Mouse (Mus musculus) midbrain, postnatal 0 days (tissue): ENCODE measurements around the gene Arhgap44. TPM values are rescaled to one million over a fixed set of nuclear protein-coding genes. Genes with fewer than 3 reads are reported as not detected.

Experiments used
- ATAC-seq: fragments of 200-750 bp; cut with Nextera tagmentation; 2 replicates; pipeline ENCODE4 v1.8.0; 2017; ENCODE audit warnings: moderate number of reproducible peaks, mild to moderate bottlenecking, moderate TSS enrichment, moderate library complexity; ENCODE audit not compliant: low FRiP score
- DNase-seq: peaks from one replicate; pipeline ENCODE4 v3.0.0-alpha.2; 2015; ENCODE audit warnings: low spot score
- H3K27ac ChIP-seq: fragments of 300-500 bp; sonication (generic); 2 replicates; pipeline ENCODE4 v1.5.1; 2014; ENCODE audit warnings: low read depth, mild to moderate bottlenecking, low read length, mixed read lengths
- H3K27me3 ChIP-seq: fragments of 300-500 bp; sonication (generic); 2 replicates; pipeline ENCODE4 v1.6.1; 2014; ENCODE audit warnings: low read length, control low read depth, mixed read lengths; ENCODE audit not compliant: insufficient read depth
- H3K36me3 ChIP-seq: fragments of 300-500 bp; sonication (generic); 2 replicates; pipeline ENCODE4 v1.6.1; 2014; ENCODE audit warnings: low read length, control low read depth, mixed read lengths; ENCODE audit not compliant: insufficient read depth
- H3K4me1 ChIP-seq: fragments of 300-500 bp; sonication (generic); 2 replicates; pipeline ENCODE4 v1.6.1; 2014; ENCODE audit warnings: mild to moderate bottlenecking, control low read depth, antibody characterized with exemption, low read length, mixed read lengths; ENCODE audit not compliant: insufficient read depth
- H3K4me2 ChIP-seq: fragments of 300-500 bp; sonication (generic); 2 replicates; pipeline ENCODE4 v1.6.1; 2014; ENCODE audit warnings: low read depth, mild to moderate bottlenecking, low read length, mixed read lengths; ENCODE audit not compliant: poor library complexity, severe bottlenecking
- H3K4me3 ChIP-seq: fragments of 300-500 bp; sonication (generic); 2 replicates; pipeline ENCODE4 v1.5.1; 2014; ENCODE audit warnings: low read depth, mild to moderate bottlenecking, low read length, moderate library complexity
- H3K9ac ChIP-seq: fragments of 300-500 bp; sonication (generic); replicated peaks from 2 replicates; pipeline ENCODE4 v1.6.1; 2014; ENCODE audit warnings: mild to moderate bottlenecking, low read length, moderate library complexity, mixed read lengths; ENCODE audit not compliant: poor library complexity, severe bottlenecking
- H3K9me3 ChIP-seq: fragments of 300-500 bp; sonication (generic); 2 replicates; pipeline ENCODE4 v1.6.1; 2016; ENCODE audit warnings: low read length, control low read depth
- CTCF ChIP-seq: IDR thresholded peaks from 2 replicates; pipeline ENCODE4 v1.5.1; 2016; ENCODE audit warnings: antibody characterized with exemption, mild to moderate bottlenecking
- WGBS: fragments of 180-500 bp; shearing (Covaris S2); extraction: QIAGEN DNeasy Blood & Tissue Kit; methylation state at CpG from one replicate; pipeline ENCODE4 v1.1.7; 2014; 5-methylcytosine and 5-hydroxymethylcytosine counted together
- polyA plus RNA-seq: library from polyadenylated mRNA; unstranded; fragments of >200 nt; fragmentation: Nextera tagmentation; extraction: Ambion mirVana; gene quantifications from 2 replicates; pipeline ENCODE4 v1.2.1, GENCODE M21; 2015
- total RNA-seq: library from RNA; depleted of rRNA; stranded (reverse); fragments of >200 nt; gene quantifications from 2 replicates; pipeline ENCODE4 v1.2.3, GENCODE M21; 2014

Gene Arhgap44
- total and polyA plus RNA-seq, 2 experiments from 2014 or later, result 20.8 to 39.4 TPM

GRCm38 (mm10) chr11:65115811-65116210 is 47.0 kb downstream of the Arhgap44 start:
- no peaks in the 10 kb centered on the region for H3K36me3 ChIP-seq
- H3K27me3 ChIP-seq, result no peaks in the 10 kb centered on the region
- no peak for TF ChIP-seq CTCF
- H3K4me2 ChIP-seq, result no peak overlapping the region
- no peak overlapping the region for H3K9ac ChIP-seq
- ATAC-seq, result no peak
- no peak overlapping the region for H3K27ac ChIP-seq
- H3K9me3 ChIP-seq, result no peaks in the 10 kb centered on the region
- WGBS, result 83% methylated on average over 6 of the region's 6 CpGs
- no peaks in the 10 kb centered on the region for H3K4me1 ChIP-seq
- no peak for DNase-seq
- H3K4me3 ChIP-seq, result no peak overlapping the region

GRCm38 (mm10) chr11:65112086-65112485 is 50.7 kb downstream of the Arhgap44 start:
- 38% methylated on average over 4 of the region's 4 CpGs for WGBS
- TF ChIP-seq CTCF, result no peak
- Histone ChIP-seq H3K27ac (no peak overlapping the region), H3K4me3 (no peak overlapping the region), H3K9ac (no peak overlapping the region), H3K4me2 (no peak overlapping the region), H3K27me3 (no peaks in the 10 kb centered on the region), H3K36me3 (no peaks in the 10 kb centered on the region), H3K4me1 (0 out of 2 replicates have a peak, but pooled peaks cover 4% of the 10 kb centered on the region), H3K9me3 (no peaks in the 10 kb centered on the region)
- no peak for DNase-seq
- ATAC-seq, result no peak

- TF ChIP-seq CTCF, result no peak
- 54% methylated on average over 5 of the region's 5 CpGs for WGBS
- no peaks in the 10 kb centered on the region for H3K9me3 ChIP-seq
- no peak overlapping the region; the same call in 1 of the 2 replicates for H3K4me2 ChIP-seq
- H3K27me3 ChIP-seq, result no peaks in the 10 kb centered on the region
- no peaks in the 10 kb centered on the region for H3K36me3 ChIP-seq
- no peak overlapping the region for H3K27ac ChIP-seq
- ATAC-seq (no peak; the same call in 1 of the 2 replicates), DNase-seq (no peak)
- H3K4me1 ChIP-seq, result 0 out of 2 replicates have a peak, but pooled peaks cover 4% of the 10 kb centered on the region
- no peak overlapping the region for H3K4me3 ChIP-seq
- H3K9ac ChIP-seq, result no peak overlapping the region
Observed at GRCm38 (mm10) chr11:65111651-65112050, 51.1 kb downstream of the Arhgap44 start.

- H3K4me1 ChIP-seq, result 0 out of 2 replicates have a peak, but pooled peaks cover 4% of the 10 kb centered on the region
- no peak for ATAC-seq
- H3K4me2 ChIP-seq, result no peak overlapping the region
- no peak overlapping the region for H3K9ac ChIP-seq
- no peak overlapping the region for H3K4me3 ChIP-seq
- WGBS, result 40% methylated on average over 10 of the region's 10 CpGs
- H3K27me3 ChIP-seq, result no peaks in the 10 kb centered on the region
- TF ChIP-seq CTCF, result no peak
- no peaks in the 10 kb centered on the region for H3K9me3 ChIP-seq
- no peak for DNase-seq
- H3K36me3 ChIP-seq, result no peaks in the 10 kb centered on the region
- H3K27ac ChIP-seq, result no peak overlapping the region
Observed at GRCm38 (mm10) chr11:65110058-65110457, 52.7 kb downstream of the Arhgap44 start.

GRCm38 (mm10) chr11:65107734-65108171 is 55.0 kb downstream of the Arhgap44 start:
- no peak overlapping the region for H3K4me2 ChIP-seq
- H3K27me3 ChIP-seq, result no peaks in the 10 kb centered on the region
- H3K36me3 ChIP-seq, result no peaks in the 10 kb centered on the region
- peak; percentile 45 for TF ChIP-seq CTCF
- no peak overlapping the region for H3K27ac ChIP-seq
- H3K4me1 ChIP-seq, result 0 out of 2 replicates have a peak, but pooled peaks cover 4% of the 10 kb centered on the region
- WGBS, result 69% methylated on average over 5 of the region's 5 CpGs
- H3K9me3 ChIP-seq, result no peaks in the 10 kb centered on the region
- H3K4me3 ChIP-seq, result no peak overlapping the region
- ATAC-seq (peak; percentile 34), DNase-seq (peak; percentile 88)
- no peak overlapping the region for H3K9ac ChIP-seq

GRCm38 (mm10) chr11:65107151-65107550 is 55.6 kb downstream of the Arhgap44 start:
- WGBS, result 80% methylated on average over 4 of the region's 4 CpGs
- H3K27me3 ChIP-seq, result no peaks in the 10 kb centered on the region
- no peak overlapping the region for H3K4me3 ChIP-seq
- no peak for DNase-seq
- H3K36me3 ChIP-seq, result no peaks in the 10 kb centered on the region
- no peak overlapping the region for H3K27ac ChIP-seq
- ATAC-seq, result no peak
- TF ChIP-seq CTCF, result no peak
- H3K9me3 ChIP-seq, result no peaks in the 10 kb centered on the region
- H3K9ac ChIP-seq, result no peak overlapping the region
- no peak overlapping the region for H3K4me2 ChIP-seq
- 0 out of 2 replicates have a peak, but pooled peaks cover 4% of the 10 kb centered on the region for H3K4me1 ChIP-seq
